Mouse (Mus musculus) spleen, adult 2 months (tissue): ENCODE measurements around the gene Mrpl2.

Experiments used
- CTCF ChIP-seq: fragments of 200-500 bp; IDR thresholded peaks from 2 replicates; pipeline ENCODE4 v1.5.1; 2011; ENCODE audit warnings: mild to moderate bottlenecking, inconsistent platforms; ENCODE audit not compliant: insufficient read depth, insufficient read length, insufficient replicate concordance; ENCODE audit errors: extremely low read depth
- POLR2A ChIP-seq: fragments of 200-500 bp; IDR thresholded peaks from 2 replicates; pipeline ENCODE4 v1.6.1; 2011; ENCODE audit warnings: low read depth, low read length, inconsistent platforms

- no peak for TF ChIP-seq CTCF
- no peak for TF ChIP-seq POLR2A
Measured at GRCm38 (mm10) chr17:46691390-46691789, 45.4 kb downstream of the Mrpl2 start.
